9 mouse cellular contexts compared by ENCODE assay signal in the genomic region with DNA sequence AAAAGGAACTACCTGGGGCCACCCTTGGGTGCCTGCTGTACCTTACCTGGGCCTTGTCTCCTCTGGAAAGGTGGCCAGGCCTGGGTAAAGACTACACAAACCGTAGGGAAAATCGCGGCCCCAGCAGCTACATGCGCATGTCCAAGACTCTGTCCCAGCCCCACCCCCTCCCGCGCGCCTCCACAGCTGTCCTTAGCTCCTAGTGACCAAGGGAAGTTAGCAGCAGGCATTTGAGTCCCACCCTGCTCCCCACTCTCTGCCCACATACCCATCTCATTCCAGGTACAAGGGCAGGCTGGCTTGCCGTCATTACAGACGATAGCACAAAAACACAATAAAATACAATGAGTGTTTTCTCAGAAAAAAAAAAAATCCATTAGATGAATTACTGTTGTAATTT. TPM values are rescaled to one million over a fixed set of nuclear protein-coding genes. Genes with fewer than 3 reads are reported as not detected.
A peak's percentile ranks its signal among the peaks of the same experiment; 100 is the strongest.
DNase-seq lines count a peak whose midpoint lies in the region; ATAC-seq and TF ChIP-seq lines count a peak whose summit lies in the region.
"Had no signal": no experiment of that assay in that cellular context is flagged by ENCODE, and none has a peak within 500 bp of the region (broad histone marks: within the 10 kb centered on the region; RNA-seq: fewer than 3 reads in every experiment).

No protein-coding gene starts in this region.

- peaks cover 3% of the 10 kb centered on the region; the same call in 1 of the 2 replicates for H3K4me1 ChIP-seq in lung, postnatal 0 days (ENCODE audit: insufficient read depth, low read depth, low read length)
- peaks cover 80% of the 10 kb centered on the region for H3K4me1 ChIP-seq in limb, embryonic 10.5 days
- H3K4me1 ChIP-seq in stomach, postnatal 0 days (replicated peaks; ENCODE audit: control insufficient read depth, insufficient read depth) = no peaks in the 10 kb centered on the region

- H3K36me3 ChIP-seq in lung, postnatal 0 days (ENCODE audit: insufficient read depth, low read length) = no peaks in the 10 kb centered on the region
- no peaks in the 10 kb centered on the region for H3K36me3 ChIP-seq in limb, embryonic 10.5 days
- H3K36me3 ChIP-seq in stomach, postnatal 0 days (ENCODE audit: control insufficient read depth, insufficient read depth, low read length) = no peaks in the 10 kb centered on the region

- DNase-seq in heart, adult 11 months = peak; percentile 82
- no peak for DNase-seq in heart, postnatal 4 days
- no peak for DNase-seq in lung, postnatal 0 days (ENCODE audit: low spot score)
- DNase-seq in lung, postnatal 25 days (ENCODE audit: low spot score) = no peak
- DNase-seq in limb, embryonic 10.5 days (ENCODE audit: low spot score) = no peak
- DNase-seq in stomach, postnatal 0 days (ENCODE audit: low spot score) = no peak
- no peak for DNase-seq in right cerebral cortex, adult 2 months (ENCODE audit: low spot score in 2 of 2)
- DNase-seq in ovary, postnatal 10 days (ENCODE audit: low spot score) = no peak

- no peak overlapping the region for H3K27ac ChIP-seq in lung, postnatal 0 days (ENCODE audit: low read length)
- 0 out of 2 replicates have a peak overlapping the region, but pooled peaks have one; percentile 1 for H3K27ac ChIP-seq in limb, embryonic 10.5 days
- H3K27ac ChIP-seq in stomach, postnatal 0 days (replicated peaks) = no peak overlapping the region
- H3K27ac ChIP-seq: left cerebral cortex, adult 2 months had no signal

- H3K4me2 ChIP-seq in lung, postnatal 0 days (replicated peaks; ENCODE audit: low read depth, low read length) = peak overlapping the region; percentile 32; the same call in 1 of the 2 replicates
- H3K4me2 ChIP-seq in stomach, postnatal 0 days (replicated peaks; ENCODE audit: low read depth) = peak overlapping the region; percentile 23; the same call in 1 of the 2 replicates

- no peak overlapping the region for H3K9ac ChIP-seq in lung, postnatal 0 days (replicated peaks; ENCODE audit: low read depth)
- H3K9ac ChIP-seq in stomach, postnatal 0 days (ENCODE audit: low read length) = 0 out of 2 replicates have a peak overlapping the region, but pooled peaks have one; percentile 27

- ATAC-seq in lung, postnatal 0 days = no peak
- ATAC-seq in stomach, postnatal 0 days (ENCODE audit: low FRiP score, low TSS enrichment) = no peak

- no peak for TF ChIP-seq CTCF in lung, postnatal 0 days (IDR thresholded peaks at IDR 0.05)
- no peak for TF ChIP-seq CTCF in stomach, postnatal 0 days (IDR thresholded peaks at IDR 0.05; ENCODE audit: low read depth)

- WGBS in lung, postnatal 0 days = 29% methylated on average over 9 of the region's 9 CpGs
- WGBS in limb, embryonic 10.5 days = 39% methylated on average over 9 of the region's 9 CpGs
- 28% methylated on average over 9 of the region's 9 CpGs for WGBS in stomach, postnatal 0 days

- H3K4me3 ChIP-seq in lung, postnatal 0 days (ENCODE audit: low read depth, low read length) = no peak overlapping the region
- H3K4me3 ChIP-seq in limb, embryonic 10.5 days = 0 out of 2 replicates have a peak overlapping the region, but pooled peaks have one; percentile 25
- H3K4me3 ChIP-seq in stomach, postnatal 0 days (ENCODE audit: low read depth, low read length) = no peak overlapping the region
- H3K4me3 ChIP-seq: left cerebral cortex, adult 2 months had no signal

- no peak for TF ChIP-seq EP300 in lung, postnatal 0 days (IDR thresholded peaks at IDR 0.05)
- no peak for TF ChIP-seq EP300 in stomach, postnatal 0 days (optimal IDR thresholded peaks at IDR 0.05)

- H3K9me3 ChIP-seq in lung, postnatal 0 days (ENCODE audit: low read length) = no peaks in the 10 kb centered on the region
- H3K9me3 ChIP-seq in limb, embryonic 10.5 days (replicated peaks) = no peaks in the 10 kb centered on the region
- H3K9me3 ChIP-seq in stomach, postnatal 0 days (ENCODE audit: control insufficient read depth, low read length) = no peaks in the 10 kb centered on the region

- no peaks in the 10 kb centered on the region for H3K27me3 ChIP-seq in lung, postnatal 0 days (replicated peaks; ENCODE audit: insufficient read depth, low read length)
- H3K27me3 ChIP-seq in limb, embryonic 10.5 days (ENCODE audit: low read depth, poor library complexity, severe bottlenecking) = peaks cover 36% of the 10 kb centered on the region
- H3K27me3 ChIP-seq in stomach, postnatal 0 days (ENCODE audit: control insufficient read depth, insufficient read depth, low read length) = no peaks in the 10 kb centered on the region

RNA-seq across cellular contexts. Expression of a gene that starts 48.0 kb away (rescaled TPM):
- 10 to 100 TPM; 25.4 to 27.4 TPM for total RNA-seq in heart, postnatal 4 days (2021)
- polyA plus RNA-seq in lung, postnatal 0 days (2015; fragmentation: Nextera tagmentation; extraction: Ambion mirVana) = 8.9 and 9.8 TPM in 2 replicates
- polyA plus RNA-seq in limb, embryonic 10.5 days (2016; fragmentation: Nextera tagmentation; extraction: Ambion mirVana) = 11.4 and 14.1 TPM in 2 replicates
- polyA plus RNA-seq in stomach, postnatal 0 days (2015; fragmentation: Nextera tagmentation; extraction: Ambion mirVana) = 6.0 and 6.1 TPM in 2 replicates
